Mouse (Mus musculus): Measurements from ENCODE around the gene Heph. TPM values are rescaled to one million over a fixed set of nuclear protein-coding genes. Genes with fewer than 3 reads are reported as not detected.

Heph gene
- total RNA-seq (2023; ENCODE audit: inconsistent age), result not detected in 4 replicates

GRCm38 (mm10) chrX:96455149-96455548, at the start of gene Heph:
TSS of gene Heph (plus strand) at chrX:96455359.

GRCm38 (mm10) chrX:96456201-96456963, 1.2 kb downstream of the Heph start, which contains the start of gene Hsf3:
TSS of gene Hsf3 (minus strand) at chrX:96456294.

Other genes starting within 250 kb of the Heph start
- not detected in 4 replicates for gene Vsig4, start 161.9 kb upstream of the Heph start, total RNA-seq (2023; ENCODE audit: inconsistent age)
- 0.18 TPM in 1 of 4 replicates, not detected in the others for gene Hsf3, start 935 bp downstream of the Heph start, total RNA-seq (2023; ENCODE audit: inconsistent age)